Mouse (Mus musculus): ENCODE data around the gene Coa7.

Gene Coa7

DNA sequence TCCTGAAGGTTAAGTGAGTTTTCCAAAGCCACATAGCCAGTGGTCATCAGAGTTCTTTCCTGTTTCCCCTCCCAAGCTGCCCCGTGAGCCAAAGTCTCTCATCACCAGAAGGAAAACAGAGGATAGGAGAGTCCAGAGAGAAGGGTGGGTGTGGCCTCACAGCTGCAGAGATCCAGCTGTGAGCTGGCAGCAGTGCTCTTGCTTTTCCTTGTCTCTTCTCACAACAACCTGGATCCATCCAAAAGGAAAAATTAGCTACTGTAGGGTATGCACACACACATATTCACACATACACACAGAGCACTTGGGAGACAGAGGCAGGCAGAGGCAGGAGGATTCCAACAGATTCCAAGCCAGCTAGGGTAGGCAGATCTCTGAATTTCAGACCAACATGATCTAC, 58.1 kb downstream of the Coa7 start:
- no peak for DNase-seq

- peak in 1 of 2 experiments; percentile 13 for DNase-seq
Observed at GRCm38 (mm10) chr4:108387106-108387505, 59.2 kb downstream of the Coa7 start.

DNA sequence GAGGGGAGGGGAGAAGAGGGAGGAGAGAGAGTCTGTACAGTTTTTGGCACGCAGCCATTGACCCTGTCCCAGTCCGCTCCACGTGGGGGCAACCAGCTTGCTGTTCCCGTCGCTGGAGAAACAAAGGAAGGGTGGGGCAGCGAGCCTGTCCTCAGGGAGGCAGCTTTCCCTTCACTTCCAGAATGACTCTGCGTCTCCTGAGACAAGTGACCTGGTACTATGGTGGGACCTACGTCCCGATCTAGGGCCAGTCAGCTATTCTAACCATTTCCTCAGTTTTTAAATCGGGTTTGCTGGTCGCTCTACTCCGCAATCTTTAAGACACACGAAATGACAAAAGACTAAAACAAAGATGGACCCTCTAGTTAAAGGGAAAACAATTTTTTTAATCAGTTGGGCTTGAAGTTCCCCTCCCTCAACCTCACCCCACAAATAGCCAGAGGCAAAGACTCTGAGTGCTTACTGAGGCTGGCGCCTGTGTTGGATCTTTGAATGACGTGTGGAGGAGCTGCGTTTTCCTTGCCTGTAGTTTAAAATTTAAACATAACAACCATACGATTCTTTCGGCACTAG, 59.8 kb downstream of the Coa7 start:
- peak; percentile 76 to 86 for DNase-seq

DNA sequence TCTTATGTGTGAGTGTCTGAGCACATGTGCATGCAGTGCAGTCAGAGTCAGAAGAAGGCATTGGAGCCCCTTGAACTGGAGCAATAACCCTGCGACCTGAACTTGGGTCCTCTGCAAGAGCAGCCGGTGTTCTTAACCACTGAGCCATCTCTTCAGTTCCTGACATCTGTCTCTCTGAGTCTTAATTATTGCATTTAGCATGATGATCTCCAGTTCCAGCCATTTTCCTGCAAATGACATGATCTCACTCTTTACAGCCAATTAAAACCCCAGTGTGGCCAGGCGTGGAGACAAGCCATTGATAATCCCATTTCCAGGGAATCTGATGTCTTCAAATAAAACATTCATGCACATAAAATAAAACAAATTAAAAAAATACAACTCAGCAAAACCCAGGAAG, 60.8 kb downstream of the Coa7 start:
- DNase-seq: no peak

DNA sequence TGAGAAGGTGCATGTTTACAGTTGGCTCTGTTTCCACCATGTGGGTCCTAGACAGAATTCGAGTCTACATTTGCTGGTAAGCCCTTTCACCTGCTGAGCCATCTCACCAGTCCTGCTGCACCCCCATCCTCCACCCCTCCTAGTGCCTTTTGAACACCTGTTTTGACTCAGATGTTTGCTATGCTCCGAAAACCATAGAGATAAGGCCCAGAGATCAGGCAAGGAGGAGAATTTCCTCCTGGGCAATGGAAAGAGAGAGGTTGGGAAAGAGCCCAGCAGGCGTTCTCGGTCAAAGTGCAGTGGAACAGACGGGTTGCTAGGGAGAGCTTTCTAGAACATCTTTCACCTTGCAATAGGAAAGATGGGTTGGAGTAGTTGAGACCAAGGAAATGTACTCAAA, 63.2 kb downstream of the Coa7 start:
- no peak for DNase-seq

Measured in kidney, postnatal 25 days (tissue).